Mouse (Mus musculus): ENCODE data around the gene Scarf2. TPM values are rescaled to one million over a fixed set of nuclear protein-coding genes. Genes with fewer than 3 reads are reported as not detected.

The Scarf2 gene
- polyA plus RNA-seq, 1 experiment from 2014 or later, result 0.97 TPM

GRCm38 (mm10) chr16:17759813-17760321 is 37.2 kb upstream of the Scarf2 start:
- Histone ChIP-seq H3K27me3 (ENCODE audit: insufficient read depth, low read length) (no peaks in the 10 kb centered on the region), H3K27ac (ENCODE audit: low read depth) (peak overlapping the region; percentile 63), H3K4me3 (ENCODE audit: low read depth, low read length) (peak overlapping the region; percentile 48), H3K4me1 (ENCODE audit: insufficient read depth) (peaks cover 23% of the 10 kb centered on the region), H3K9me3 (ENCODE audit: low read length) (no peaks in the 10 kb centered on the region), H3K9ac (replicated peaks) (peak overlapping the region; percentile 61), H3K36me3 (replicated peaks; ENCODE audit: insufficient read depth, low read length) (no peaks in the 10 kb centered on the region), H3K4me2 (ENCODE audit: low read depth, low read length) (peak overlapping the region; percentile 76)
- ATAC-seq (peak; percentile 74), DNase-seq (peak; percentile 68)
- TF ChIP-seq EP300 (IDR thresholded peaks at IDR 0.05; ENCODE audit: low read depth) (no peak), CTCF (IDR thresholded peaks at IDR 0.05; ENCODE audit: low read depth) (no peak)
- WGBS (ENCODE audit: insufficient replicate concordance), result 1% methylated on average over 54 of the region's 54 CpGs

- Histone ChIP-seq H3K9ac (replicated peaks) (peak overlapping the region; percentile 61; the same call in 1 of the 2 replicates), H3K27me3 (ENCODE audit: insufficient read depth, low read length) (no peaks in the 10 kb centered on the region), H3K4me3 (ENCODE audit: low read depth, low read length) (no peak overlapping the region), H3K36me3 (replicated peaks; ENCODE audit: insufficient read depth, low read length) (no peaks in the 10 kb centered on the region), H3K9me3 (ENCODE audit: low read length) (no peaks in the 10 kb centered on the region), H3K4me2 (ENCODE audit: low read depth, low read length) (peak overlapping the region; percentile 76), H3K27ac (ENCODE audit: low read depth) (no peak overlapping the region), H3K4me1 (ENCODE audit: insufficient read depth) (peaks cover 24% of the 10 kb centered on the region)
- peak; percentile 54 for ATAC-seq
- DNase-seq, result peak; percentile 64
- 33% methylated on average over 8 of the region's 8 CpGs for WGBS (ENCODE audit: insufficient replicate concordance)
- TF ChIP-seq EP300 (IDR thresholded peaks at IDR 0.05; ENCODE audit: low read depth), result no peak
- TF ChIP-seq CTCF (IDR thresholded peaks at IDR 0.05; ENCODE audit: low read depth), result peak; percentile 82
Observed at GRCm38 (mm10) chr16:17760657-17761056, 36.4 kb upstream of the Scarf2 start.

- H3K27ac ChIP-seq (ENCODE audit: low read depth), result no peak overlapping the region
Observed at GRCm38 (mm10) chr16:17761074-17761473, 36.0 kb upstream of the Scarf2 start.

GRCm38 (mm10) chr16:17764108-17764511 is 33.0 kb upstream of the Scarf2 start:
- TF ChIP-seq CTCF (IDR thresholded peaks at IDR 0.05; ENCODE audit: low read depth) (no peak), EP300 (IDR thresholded peaks at IDR 0.05; ENCODE audit: low read depth) (no peak)
- 56% methylated on average over 4 of the region's 4 CpGs for WGBS (ENCODE audit: insufficient replicate concordance)
- Histone ChIP-seq H3K27ac (ENCODE audit: low read depth) (no peak overlapping the region), H3K4me2 (ENCODE audit: low read depth, low read length) (no peak overlapping the region; the same call in 1 of the 2 replicates), H3K36me3 (replicated peaks; ENCODE audit: insufficient read depth, low read length) (no peaks in the 10 kb centered on the region; the same call in 1 of the 2 replicates), H3K9me3 (ENCODE audit: low read length) (no peaks in the 10 kb centered on the region), H3K4me3 (ENCODE audit: low read depth, low read length) (no peak overlapping the region), H3K27me3 (ENCODE audit: insufficient read depth, low read length) (no peaks in the 10 kb centered on the region), H3K9ac (replicated peaks) (no peak overlapping the region; the same call in 1 of the 2 replicates), H3K4me1 (ENCODE audit: insufficient read depth) (peaks cover 22% of the 10 kb centered on the region)
- ATAC-seq (no peak), DNase-seq (peak; percentile 21)

More at GRCm38 (mm10) chr16:17761074-17761473, 36.0 kb upstream of the Scarf2 start:
- Histone ChIP-seq H3K9me3 (ENCODE audit: low read length) (no peaks in the 10 kb centered on the region), H3K36me3 (replicated peaks; ENCODE audit: insufficient read depth, low read length) (no peaks in the 10 kb centered on the region), H3K4me3 (ENCODE audit: low read depth, low read length) (no peak overlapping the region), H3K4me1 (ENCODE audit: insufficient read depth) (peaks cover 27% of the 10 kb centered on the region), H3K27me3 (ENCODE audit: insufficient read depth, low read length) (no peaks in the 10 kb centered on the region), H3K4me2 (ENCODE audit: low read depth, low read length) (peak overlapping the region; percentile 5; the same call in 1 of the 2 replicates), H3K9ac (replicated peaks) (no peak overlapping the region)
- peak; percentile 52 for ATAC-seq
- 39% methylated on average over 1 of the region's 1 CpGs for WGBS (ENCODE audit: insufficient replicate concordance)
- DNase-seq, result no peak
- TF ChIP-seq CTCF (IDR thresholded peaks at IDR 0.05; ENCODE audit: low read depth) (no peak), EP300 (IDR thresholded peaks at IDR 0.05; ENCODE audit: low read depth) (peak; percentile 66; the same call in 1 of the 2 replicates)

- no peaks in the 10 kb centered on the region for H3K9me3 ChIP-seq (ENCODE audit: low read length)
- no peak overlapping the region for H3K4me2 ChIP-seq (ENCODE audit: low read depth, low read length)
- TF ChIP-seq EP300 (IDR thresholded peaks at IDR 0.05; ENCODE audit: low read depth) (no peak), CTCF (IDR thresholded peaks at IDR 0.05; ENCODE audit: low read depth) (no peak)
- no peaks in the 10 kb centered on the region for H3K27me3 ChIP-seq (ENCODE audit: insufficient read depth, low read length)
- peaks cover 9% of the 10 kb centered on the region for H3K36me3 ChIP-seq (replicated peaks; ENCODE audit: insufficient read depth, low read length)
- WGBS (ENCODE audit: insufficient replicate concordance), result 71% methylated on average over 7 of the region's 7 CpGs
- peak; percentile 31 for DNase-seq
- no peak overlapping the region for H3K4me3 ChIP-seq (ENCODE audit: low read depth, low read length)
- 0 out of 2 replicates have a peak overlapping the region, but pooled peaks have one; percentile 60 for H3K27ac ChIP-seq (ENCODE audit: low read depth)
- peak; percentile 87 for ATAC-seq
- no peak overlapping the region for H3K9ac ChIP-seq (replicated peaks)
- H3K4me1 ChIP-seq (ENCODE audit: insufficient read depth), result peaks cover 7% of the 10 kb centered on the region; the same call in 1 of the 2 replicates
Observed at GRCm38 (mm10) chr16:17768834-17769233, 28.2 kb upstream of the Scarf2 start.

- Histone ChIP-seq H3K9me3 (ENCODE audit: low read length) (no peaks in the 10 kb centered on the region), H3K4me2 (ENCODE audit: low read depth, low read length) (no peak overlapping the region), H3K27ac (ENCODE audit: low read depth) (no peak overlapping the region), H3K9ac (replicated peaks) (no peak overlapping the region), H3K4me1 (ENCODE audit: insufficient read depth) (no peaks in the 10 kb centered on the region), H3K4me3 (ENCODE audit: low read depth, low read length) (no peak overlapping the region), H3K27me3 (ENCODE audit: insufficient read depth, low read length) (no peaks in the 10 kb centered on the region), H3K36me3 (replicated peaks; ENCODE audit: insufficient read depth, low read length) (peaks cover 12% of the 10 kb centered on the region)
- no peak for ATAC-seq
- WGBS (ENCODE audit: insufficient replicate concordance), result 64% methylated on average over 4 of the region's 4 CpGs
- peak; percentile 59 for TF ChIP-seq CTCF (IDR thresholded peaks at IDR 0.05; ENCODE audit: low read depth)
- no peak for TF ChIP-seq EP300 (IDR thresholded peaks at IDR 0.05; ENCODE audit: low read depth)
- no peak for DNase-seq
Observed at GRCm38 (mm10) chr16:17771117-17771865, 25.8 kb upstream of the Scarf2 start.
